Mouse (Mus musculus): ENCODE results near the gene Hcls1.
A peak's percentile ranks its signal among the peaks of the same experiment; 100 is the strongest.

Gene Hcls1

DNA sequence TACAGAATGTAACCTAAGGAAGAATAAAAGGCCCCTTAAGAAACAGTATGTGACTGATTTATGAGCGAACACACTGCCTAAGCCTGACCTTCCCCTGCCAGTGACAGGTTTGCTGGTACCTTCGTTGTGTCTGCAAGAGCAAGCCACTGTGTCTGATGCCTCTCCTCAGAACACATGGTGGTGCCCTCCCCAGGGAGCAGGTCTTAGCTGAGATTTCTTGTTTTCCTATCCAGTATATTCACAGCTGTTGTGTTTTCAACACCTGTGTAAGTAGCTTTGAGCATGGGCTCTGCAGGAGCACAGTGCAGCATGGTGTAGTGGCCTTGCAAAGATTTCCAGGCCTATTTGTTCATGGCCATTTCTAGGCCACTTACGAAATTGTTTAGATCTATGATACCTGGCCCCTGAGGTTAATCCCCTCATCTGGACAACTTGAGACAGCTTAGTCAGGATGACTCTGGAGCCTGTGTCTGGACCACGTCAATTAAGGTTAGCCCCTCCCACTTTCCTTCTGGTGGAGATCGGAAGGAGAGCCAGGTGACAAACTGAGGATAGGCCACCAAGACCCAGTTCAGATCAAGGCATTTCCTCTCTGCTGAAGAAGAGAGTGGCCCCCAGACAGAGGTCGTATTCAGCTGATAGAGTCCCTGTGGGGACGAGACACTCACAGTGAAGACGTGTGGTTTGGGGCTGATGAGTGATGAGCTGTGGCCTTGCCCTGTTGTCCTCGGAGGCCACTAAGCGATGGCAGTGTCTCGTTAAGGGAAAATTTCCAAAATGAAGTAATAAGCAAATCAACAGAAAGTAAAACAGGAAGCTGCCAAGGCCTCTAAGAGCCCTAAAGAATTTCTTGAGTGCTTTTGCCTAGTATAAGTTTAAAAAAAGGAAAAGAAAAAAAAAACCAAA is 4.3 kb upstream of the Hcls1 start:
- peak in 1 of 2 experiments; percentile 55 for DNase-seq (ENCODE audit: low spot score in 2 of 2)

DNA sequence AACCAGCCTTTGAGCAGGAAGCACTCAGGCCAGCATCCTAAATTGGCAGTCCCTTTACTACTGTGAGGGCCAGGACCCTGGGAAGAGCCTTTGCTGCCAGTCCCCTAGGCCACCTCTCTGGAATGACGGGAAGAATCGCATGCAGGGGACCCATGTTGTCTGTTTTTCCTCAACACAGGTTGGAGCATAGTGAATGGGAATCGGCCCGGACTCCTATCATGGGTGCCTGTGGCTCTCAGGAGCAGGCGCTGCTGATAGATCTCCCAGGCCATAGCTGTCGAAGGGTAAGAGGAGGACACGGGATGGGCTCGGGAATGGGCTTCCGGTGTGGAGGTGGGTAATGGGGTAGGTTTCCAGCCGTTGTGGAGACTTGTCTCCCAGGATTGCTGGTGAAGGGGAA is 3.4 kb upstream of the Hcls1 start:
- peak in 1 of 2 experiments; percentile 59 for DNase-seq (ENCODE audit: low spot score in 2 of 2)

DNA sequence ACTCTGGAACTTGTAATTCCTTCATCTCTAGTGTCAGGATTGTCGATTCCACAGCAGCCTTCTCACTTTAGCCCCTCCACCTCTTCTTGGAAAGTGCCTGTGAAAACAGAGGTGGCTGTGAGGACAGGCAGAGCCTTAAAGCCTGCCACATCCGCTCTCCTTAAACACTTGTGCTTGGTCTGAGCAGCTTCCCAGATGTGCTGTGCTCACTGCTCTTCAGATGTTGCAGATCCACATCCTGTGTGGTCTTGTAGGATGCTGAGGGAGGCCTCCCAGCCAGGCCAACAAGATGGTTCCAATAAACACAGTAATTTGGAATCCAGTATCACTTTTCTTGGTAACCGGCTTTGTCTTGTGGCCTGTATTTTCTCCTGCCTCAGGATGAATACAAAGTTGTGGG is 2.8 kb upstream of the Hcls1 start:
- DNase-seq (ENCODE audit: low spot score in 2 of 2), result peak in 1 of 2 experiments; percentile 49

DNA sequence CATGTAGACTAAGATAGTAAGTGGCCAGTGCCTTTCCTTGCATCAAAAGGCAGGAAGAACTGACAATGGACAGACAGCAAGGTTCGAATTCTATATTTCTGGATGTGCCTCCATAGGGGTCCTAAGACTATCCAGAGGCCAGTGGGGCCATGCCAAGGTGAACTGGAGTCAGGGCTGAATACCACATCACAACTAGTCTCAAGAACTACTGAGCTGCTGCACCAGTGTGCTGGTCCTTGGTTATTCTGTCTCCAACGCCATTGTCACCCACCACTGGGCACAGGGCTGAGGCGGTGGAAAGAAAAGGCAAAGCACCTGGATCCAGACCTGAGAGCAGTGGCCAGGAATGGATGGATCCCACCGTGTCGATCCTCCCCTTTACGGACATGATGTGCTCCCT is 2.2 kb upstream of the Hcls1 start:
- peak in 1 of 2 experiments; percentile 55 for DNase-seq (ENCODE audit: low spot score in 2 of 2)

DNA sequence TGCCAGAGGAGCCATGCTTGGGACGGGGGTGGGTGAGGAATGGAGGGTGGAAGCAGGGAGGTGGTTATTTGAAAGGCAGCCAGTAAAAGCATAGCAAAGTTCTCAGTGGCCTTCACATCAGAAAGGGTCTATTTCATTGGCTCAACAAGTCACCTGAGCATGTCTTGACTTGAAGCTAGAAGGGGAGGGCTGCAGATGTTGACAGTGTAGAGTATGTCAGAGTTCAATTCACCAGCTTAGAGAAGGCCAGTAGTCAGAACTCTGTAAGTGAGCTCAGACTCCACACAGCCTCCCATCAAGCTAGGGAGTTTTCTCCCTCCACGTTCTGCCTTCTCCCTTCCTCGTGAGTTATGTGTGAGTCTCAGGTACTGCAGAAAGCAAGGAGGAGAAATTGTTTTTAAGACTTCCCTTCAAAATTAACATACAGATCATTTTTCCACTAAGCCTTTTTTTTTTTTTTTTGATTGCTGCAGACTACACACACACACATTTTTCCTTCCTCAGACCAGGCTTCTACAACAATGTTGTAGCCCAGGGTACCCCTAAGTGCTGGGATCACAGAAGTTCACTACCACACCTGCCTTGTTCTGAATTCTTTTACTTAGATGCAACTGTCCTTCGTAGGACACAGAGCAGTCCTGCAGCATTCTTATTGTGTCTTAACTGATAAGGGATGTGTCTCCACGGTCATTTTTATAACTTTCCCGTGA is 497 bp upstream of the Hcls1 start:
- DNase-seq (ENCODE audit: low spot score in 2 of 2), result peak in 1 of 2 experiments; percentile 65

DNA sequence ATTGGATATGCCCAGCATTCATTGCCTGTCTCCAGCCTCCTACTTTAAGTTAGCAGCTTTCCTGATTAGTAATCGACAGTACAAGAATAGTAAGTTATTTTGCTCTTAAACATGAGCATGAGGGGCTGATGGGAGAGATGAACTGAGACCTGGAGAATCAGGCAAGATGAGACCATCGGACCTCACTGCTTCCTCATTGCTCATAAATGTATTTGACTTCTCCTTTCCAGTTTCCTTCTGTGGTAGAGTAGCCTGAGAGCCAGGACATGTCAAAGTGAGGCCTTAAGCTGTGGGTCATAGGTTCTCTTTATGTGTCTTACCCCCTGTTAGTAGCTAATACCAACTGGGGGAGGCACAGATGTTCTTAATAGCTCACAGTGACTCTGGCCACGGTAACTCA is 1.0 kb downstream of the Hcls1 start:
- peak in 1 of 2 experiments; percentile 58 for DNase-seq (ENCODE audit: low spot score in 2 of 2)

DNA sequence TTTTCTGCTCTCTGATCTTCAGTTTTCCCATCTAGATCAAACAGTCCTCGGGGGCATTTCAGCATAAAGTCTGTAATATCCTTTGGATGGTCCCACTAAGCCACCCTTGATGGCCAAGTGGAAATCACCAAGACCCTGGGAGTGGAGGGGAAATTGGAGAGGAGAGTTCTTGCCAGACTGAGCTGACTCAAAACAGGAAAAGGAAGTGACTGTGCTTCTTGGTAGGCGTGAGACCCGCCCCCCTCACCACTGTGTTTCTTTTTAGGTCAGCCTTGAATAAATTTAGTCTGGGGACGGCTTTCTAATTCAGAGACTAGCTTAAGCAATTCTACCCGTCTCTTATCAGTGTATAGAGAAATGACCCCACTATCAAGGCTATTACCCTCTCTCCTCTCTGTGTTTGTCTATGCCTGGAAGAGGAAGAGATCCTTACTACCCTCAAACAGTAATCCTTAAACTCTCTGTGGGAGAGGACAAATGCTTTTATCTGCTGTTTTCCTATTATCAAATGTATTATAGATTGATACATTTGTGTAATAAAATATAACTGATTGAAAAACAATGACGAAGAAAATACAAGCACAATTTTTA is 6.4 kb downstream of the Hcls1 start:
- no peak for DNase-seq (ENCODE audit: low spot score in 2 of 2)

DNA sequence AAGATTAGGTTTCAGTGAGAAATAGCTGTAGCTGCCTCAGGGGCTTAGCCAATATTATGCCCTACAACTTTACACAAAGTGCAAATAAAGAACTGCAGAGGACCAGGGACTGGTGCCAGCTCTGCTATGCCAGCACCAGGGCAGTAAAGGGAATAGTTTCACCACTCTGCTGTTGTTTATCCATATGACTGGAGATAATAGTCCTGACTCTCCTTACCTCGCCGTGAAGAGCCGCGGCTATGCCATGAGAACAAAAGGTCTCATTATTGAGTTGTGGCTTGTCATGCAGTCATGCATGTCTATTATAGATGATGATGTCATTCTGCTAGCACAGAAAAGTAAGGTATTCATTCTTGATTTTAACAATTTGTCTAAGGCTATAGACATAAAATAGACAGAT is 7.1 kb downstream of the Hcls1 start:
- DNase-seq (ENCODE audit: low spot score in 2 of 2), result no peak

DNA sequence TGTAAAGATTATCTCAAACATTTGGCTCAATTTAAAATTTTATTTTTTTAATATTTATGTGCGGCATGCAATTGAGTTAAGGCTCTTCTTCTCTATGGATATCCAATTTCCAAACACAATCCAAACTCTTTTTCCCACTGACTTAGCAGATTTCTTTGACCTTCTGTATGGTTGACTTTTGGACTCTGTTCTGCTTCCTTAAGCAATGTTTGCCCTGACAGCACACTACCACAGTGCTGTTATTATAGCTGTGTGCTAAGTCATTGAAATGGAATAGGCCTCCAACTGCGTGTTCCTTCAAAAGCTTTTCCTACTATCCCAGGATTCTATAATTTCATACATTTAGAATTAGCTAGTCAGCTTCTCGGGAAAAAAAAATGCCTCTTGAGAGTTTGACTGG is 8.8 kb downstream of the Hcls1 start:
- DNase-seq (ENCODE audit: low spot score in 2 of 2), result no peak

DNA sequence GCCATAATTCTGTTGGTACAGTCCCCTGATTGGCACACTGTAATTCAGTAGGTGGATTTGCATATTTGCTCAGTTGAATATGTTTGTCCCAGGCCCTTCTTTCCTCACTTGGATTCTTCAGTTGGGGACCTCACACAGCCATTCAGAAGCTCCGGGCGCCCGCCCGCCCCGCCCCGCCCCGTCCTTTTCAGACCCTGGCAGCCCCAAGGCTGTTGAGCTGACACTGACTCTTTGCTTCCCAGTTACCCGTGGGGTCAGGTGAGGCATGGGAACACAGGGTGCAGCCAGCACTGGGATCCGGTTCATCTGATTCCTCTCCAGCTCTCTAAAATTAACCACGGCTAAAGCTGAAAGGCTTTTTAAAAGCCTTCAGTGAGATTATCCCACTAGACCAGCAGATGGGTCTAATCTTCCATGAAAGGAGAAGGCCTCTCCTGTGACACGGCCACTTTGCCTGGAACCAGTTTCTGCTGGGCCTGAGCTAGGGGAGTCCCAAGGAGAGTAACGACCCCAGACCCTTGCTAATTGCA is 10.2 kb downstream of the Hcls1 start:
- peak in 1 of 2 experiments; percentile 48 for DNase-seq (ENCODE audit: low spot score in 2 of 2)

DNA sequence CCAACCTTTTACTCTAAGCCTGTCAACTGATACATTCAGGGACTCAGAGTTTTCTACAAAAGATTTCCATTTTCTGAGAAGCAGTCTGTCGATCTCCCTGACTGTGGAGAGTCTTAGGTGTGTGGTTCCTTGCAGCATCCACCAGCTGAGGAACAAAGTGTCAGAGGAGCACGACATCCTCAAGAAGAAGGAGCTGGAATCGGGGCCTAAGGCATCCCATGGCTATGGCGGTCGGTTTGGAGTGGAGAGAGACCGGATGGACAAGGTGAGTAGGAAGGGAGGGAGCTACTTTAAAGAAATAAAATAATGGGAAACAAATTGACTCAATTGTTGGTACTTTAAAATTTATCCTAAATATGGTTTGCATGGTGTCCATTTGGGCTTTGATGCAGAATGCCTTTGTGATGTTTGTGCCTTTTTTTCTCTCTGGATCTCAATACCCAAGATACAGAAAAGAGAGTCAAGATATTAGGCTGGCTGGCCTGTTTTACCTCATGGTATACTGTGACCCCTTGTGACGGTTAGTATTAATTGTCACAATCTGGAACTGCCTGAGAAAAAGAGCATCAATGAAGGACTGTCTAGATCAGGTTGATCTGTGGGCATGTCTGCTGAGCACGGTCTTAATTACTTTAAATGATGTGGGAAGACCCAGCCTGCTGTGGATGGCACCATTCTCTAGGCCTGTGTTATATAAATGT is 11.8 kb downstream of the Hcls1 start:
- peak in 1 of 2 experiments; percentile 52 for DNase-seq (ENCODE audit: low spot score in 2 of 2)

DNA sequence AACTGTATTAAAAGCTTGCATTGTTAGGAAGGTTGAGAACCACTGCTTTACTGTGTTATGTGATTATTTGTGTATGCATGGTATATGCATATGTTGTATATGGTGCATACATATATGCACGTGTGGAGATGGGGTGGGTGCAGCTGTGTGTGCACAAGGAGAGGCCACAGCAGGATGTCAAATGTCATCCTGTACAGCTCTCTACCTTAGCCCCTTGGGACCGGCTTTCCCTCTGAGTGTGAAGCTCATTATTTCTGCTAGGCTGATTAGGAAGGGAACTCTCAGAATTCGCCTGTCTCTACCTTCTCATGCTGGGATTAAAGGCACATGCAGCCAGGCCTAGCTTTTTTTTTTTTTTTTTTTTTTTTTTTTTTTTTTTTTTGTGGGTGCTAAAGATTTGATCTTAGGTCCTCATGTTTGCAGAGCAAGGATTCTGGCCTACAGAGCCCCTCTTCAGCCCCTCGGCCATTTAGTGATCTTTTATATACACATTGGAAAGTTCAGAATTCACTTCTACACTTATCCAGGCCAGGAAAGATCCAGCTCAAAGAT is 12.9 kb downstream of the Hcls1 start:
- DNase-seq (ENCODE audit: low spot score in 2 of 2), result no peak

DNA sequence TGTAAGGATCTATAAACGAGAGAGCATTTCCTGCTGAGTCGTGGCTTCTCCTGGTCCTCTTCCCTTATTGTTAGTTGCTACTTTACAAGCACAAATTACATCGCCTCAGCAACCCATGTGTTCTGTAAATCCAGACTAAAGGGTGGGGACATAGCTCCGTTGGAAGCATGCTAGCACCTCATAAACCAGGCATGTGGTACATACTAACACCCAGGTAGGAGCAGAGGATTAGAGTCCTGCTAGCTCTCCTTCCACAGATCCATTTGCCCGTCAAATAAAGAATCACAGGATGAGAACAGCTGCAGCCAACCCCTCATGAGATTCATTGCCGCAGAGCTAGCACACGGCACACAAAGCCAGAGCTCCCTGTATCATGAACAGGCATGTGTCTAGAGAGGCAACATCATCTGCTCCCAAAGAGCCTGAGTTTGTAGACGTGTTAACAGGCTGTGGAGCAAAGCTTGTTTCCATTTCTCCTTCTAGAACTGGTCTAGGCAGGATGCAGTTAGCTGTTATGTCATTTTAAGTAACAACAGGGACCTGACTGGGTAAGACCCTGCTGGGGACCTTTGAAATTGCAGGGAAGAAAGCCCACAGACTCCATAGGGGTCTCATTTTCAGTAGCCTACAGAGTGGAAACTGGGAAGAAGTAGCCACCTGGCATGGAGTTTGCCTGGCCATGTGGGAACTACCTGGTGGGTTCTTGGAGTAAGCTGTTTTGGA is 15.0 kb downstream of the Hcls1 start:
- no peak for DNase-seq (ENCODE audit: low spot score in 2 of 2)

DNA sequence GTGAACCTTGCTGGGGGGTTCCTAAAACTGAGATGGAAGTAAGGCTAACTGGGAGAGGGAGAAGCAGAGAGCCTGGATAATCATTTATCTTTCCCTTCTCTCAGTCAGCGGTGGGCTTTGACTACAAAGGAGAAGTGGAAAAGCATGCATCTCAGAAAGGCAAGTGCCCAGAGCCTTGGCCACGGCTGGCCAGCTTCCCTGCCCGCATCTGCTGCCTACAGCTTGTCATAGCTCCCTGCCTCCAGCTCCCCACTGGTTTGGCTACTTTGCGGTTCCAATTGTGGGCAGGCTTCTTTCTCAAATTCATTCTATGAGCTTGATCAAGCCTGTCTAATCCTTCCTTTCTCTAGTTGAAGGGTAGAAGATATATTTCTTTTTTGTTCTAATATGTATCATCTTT is 16.2 kb downstream of the Hcls1 start:
- peak in 1 of 2 experiments; percentile 54 for DNase-seq (ENCODE audit: low spot score in 2 of 2)

DNA sequence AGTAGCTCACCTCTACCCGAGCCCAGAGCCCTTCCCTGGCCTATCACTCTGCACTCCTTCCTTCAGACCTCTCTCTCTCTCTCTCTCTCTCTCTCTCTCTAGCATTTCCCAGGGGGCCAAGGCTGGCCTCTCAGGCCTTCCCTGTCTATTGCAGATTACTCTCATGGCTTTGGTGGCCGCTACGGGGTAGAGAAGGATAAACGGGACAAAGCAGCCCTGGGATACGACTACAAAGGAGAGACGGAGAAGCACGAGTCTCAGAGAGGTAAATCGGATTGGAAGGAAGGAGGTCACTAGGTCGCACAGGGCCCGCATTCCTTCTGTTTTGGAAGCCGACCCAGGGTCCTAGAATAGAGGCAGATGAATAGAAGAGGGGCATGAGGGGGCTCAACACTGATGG is 20.3 kb downstream of the Hcls1 start:
- no peak for DNase-seq (ENCODE audit: low spot score in 2 of 2)

DNA sequence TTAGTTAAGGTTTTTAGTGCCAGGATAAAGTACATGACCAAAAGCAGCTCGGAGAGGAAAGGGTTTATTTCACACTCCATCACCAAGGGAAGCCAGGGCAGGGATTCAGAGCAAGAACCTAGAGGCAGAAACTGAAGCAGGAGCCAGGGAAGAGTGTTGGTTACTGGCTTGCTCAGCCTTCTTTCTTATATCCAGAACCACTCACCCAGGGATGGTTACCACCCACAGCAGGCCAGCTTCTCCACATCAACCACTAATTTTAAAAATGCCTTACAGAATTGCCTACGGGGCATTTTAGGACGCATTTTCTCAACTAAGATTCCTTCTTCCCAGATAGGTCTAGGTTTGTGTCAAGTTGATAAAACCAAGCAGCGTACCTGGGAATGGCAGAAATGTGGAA is 28.6 kb downstream of the Hcls1 start:
- DNase-seq (ENCODE audit: low spot score in 2 of 2), result no peak

DNA sequence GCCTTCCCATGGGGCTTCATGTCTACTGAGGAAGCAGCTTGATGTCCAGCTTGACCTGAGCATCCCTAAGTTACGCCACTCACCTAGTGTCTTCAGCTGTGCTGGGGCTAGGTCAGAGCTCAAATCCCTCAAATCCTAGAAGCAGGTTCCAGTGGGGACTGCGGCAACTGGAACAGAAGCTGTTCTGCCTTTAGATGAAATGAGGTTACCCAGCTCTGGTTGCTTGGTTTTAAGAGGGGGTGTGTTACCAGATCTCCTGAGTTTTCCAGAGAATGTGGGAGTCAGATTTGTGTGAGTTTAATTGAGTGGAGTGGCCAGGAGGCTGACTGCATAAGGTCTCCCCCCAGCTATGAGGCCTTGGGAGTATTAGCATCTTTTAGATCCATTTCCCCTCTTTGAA is 44.3 kb downstream of the Hcls1 start:
- no peak for DNase-seq (ENCODE audit: low spot score in 2 of 2)

DNA sequence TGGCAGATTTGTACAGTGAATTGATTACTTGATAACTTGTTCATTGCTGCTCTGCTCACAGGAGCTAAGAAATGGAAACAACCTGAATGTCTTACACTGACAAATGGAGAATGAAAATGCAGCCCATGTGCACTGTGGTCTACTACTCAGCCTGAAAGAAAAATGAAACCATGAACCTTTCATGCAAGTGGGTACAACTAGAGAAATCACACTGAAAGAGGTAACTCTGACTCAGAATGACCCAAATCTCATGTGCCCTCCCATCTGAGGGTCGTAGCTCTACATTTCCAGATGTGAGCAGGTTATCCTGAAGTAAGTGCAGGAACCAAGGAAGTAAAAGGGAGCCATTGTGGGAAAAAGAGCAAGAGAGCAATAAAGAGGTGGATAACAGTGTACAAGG is 49.0 kb downstream of the Hcls1 start:
- DNase-seq (ENCODE audit: low spot score in 2 of 2), result no peak

DNA sequence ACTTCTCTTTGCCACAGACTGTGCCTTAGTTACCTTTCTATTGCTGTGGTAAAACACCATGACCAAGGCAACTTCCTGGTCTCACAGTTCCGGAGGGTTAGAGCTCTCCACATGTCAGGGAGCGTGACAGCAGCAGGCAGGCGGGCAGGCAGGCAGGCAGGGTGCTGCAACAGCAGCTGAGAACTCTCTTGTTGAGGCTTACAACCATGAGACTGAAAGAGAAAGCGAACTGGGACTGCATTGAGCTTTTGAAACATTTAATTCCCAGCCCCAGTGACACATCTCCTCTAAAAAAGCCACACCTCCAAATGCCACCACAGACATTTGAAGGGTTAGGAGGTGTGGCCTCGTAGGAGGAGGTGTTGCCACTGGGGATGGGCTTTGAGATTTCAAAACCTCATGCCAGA is 50.9 kb downstream of the Hcls1 start:
- DNase-seq (ENCODE audit: low spot score in 2 of 2), result peak in 1 of 2 experiments; percentile 63

DNA sequence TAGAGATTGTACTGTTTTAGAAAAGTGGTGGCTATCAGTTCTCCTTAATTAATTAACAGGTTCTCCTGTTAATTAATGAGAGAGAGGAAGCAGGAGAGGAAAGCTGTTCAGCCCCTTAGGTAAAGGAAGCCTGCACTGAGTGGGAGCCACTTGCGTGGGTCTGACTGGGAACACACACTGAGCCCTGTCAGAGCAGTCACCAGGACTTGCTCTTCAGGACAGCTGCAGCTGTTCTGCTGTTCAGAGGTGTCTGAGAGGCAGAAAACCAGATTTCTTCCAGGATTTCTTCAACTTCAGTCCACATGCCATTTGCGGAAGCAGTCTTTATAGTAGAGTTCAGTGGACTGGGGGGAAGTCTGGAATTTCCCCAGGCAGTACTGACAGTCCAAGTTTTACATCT is 52.6 kb downstream of the Hcls1 start:
- peak in 1 of 2 experiments; percentile 36 for DNase-seq (ENCODE audit: low spot score in 2 of 2)

DNA sequence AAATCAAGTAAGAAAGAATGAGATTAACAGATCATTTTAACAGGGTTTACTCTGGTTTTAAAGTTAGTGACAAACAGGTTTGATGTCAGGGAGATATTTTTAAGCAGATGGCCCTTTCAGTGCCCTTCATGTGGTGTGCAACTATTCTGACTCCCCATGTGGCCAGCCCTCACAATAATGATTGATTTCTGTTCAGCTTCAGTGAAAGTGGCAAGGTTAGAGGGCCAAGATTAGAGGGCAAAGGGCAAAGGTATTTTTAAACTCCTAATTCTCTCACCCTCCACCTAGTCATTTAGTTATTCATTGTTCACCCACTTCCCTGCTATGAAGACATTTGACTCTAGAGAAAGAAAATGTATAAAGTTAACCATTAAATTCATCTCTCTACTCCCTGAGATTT is 53.3 kb downstream of the Hcls1 start:
- peak in 1 of 2 experiments; percentile 5 for DNase-seq (ENCODE audit: low spot score in 2 of 2)

Measured in spleen, postnatal 4 days (tissue).